Mouse (Mus musculus) heart, postnatal 0 days (tissue): ENCODE measurements around the gene Ofcc1. TPM values are rescaled to one million over a fixed set of nuclear protein-coding genes. Genes with fewer than 3 reads are reported as not detected.

Experiments used
- ATAC-seq: fragments of 200-750 bp; cut with Nextera tagmentation; 2 replicates; pipeline ENCODE4 v1.8.0; 2017; ENCODE audit warnings: low read depth, moderate number of reproducible peaks, moderate library complexity; ENCODE audit not compliant: insufficient read depth
- DNase-seq: peaks from one replicate; pipeline ENCODE4 v3.0.0-alpha.2; 2016; ENCODE audit warnings: low spot score
- H3K27ac ChIP-seq: fragments of 300-500 bp; sonication (generic); 2 replicates; pipeline ENCODE4 v1.5.1; 2014; ENCODE audit warnings: low read depth, mild to moderate bottlenecking
- H3K27me3 ChIP-seq: fragments of 300-500 bp; sonication (generic); 2 replicates; pipeline ENCODE4 v1.6.1; 2014; ENCODE audit warnings: low read length, mixed read lengths; ENCODE audit not compliant: control insufficient read depth, insufficient read depth
- H3K36me3 ChIP-seq: fragments of 300-500 bp; sonication (generic); replicated peaks from 2 replicates; pipeline ENCODE4 v1.6.1; 2014; ENCODE audit warnings: low read length, mixed read lengths; ENCODE audit not compliant: control insufficient read depth, insufficient read depth
- H3K4me1 ChIP-seq: fragments of 300-500 bp; sonication (generic); 2 replicates; pipeline ENCODE4 v1.6.1; 2014; ENCODE audit warnings: antibody characterized with exemption; ENCODE audit not compliant: control insufficient read depth, insufficient read depth
- H3K4me2 ChIP-seq: fragments of 300-500 bp; sonication (generic); 2 replicates; pipeline ENCODE4 v1.6.1; 2014; ENCODE audit warnings: low read depth, mild to moderate bottlenecking, low read length, moderate library complexity
- H3K4me3 ChIP-seq: fragments of 300-500 bp; sonication (generic); 2 replicates; pipeline ENCODE4 v1.5.1; 2014; ENCODE audit warnings: low read depth, low read length
- H3K9ac ChIP-seq: fragments of 300-500 bp; sonication (generic); replicated peaks from 2 replicates; pipeline ENCODE4 v1.6.1; 2014; ENCODE audit warnings: low read depth, low read length, mixed read lengths
- H3K9me3 ChIP-seq: fragments of 300-500 bp; sonication (generic); replicated peaks from 2 replicates; pipeline ENCODE4 v1.6.1; 2016; ENCODE audit warnings: low read length; ENCODE audit not compliant: control insufficient read depth
- CTCF ChIP-seq: IDR thresholded peaks from 2 replicates; pipeline ENCODE4 v1.5.1; 2016; ENCODE audit warnings: antibody characterized with exemption, control low read depth, low read depth
- EP300 ChIP-seq: IDR thresholded peaks from 2 replicates; pipeline ENCODE4 v1.6.1; 2016; ENCODE audit warnings: antibody characterized with exemption, low read depth
- WGBS: fragments of 180-500 bp; shearing (Covaris S2); extraction: QIAGEN DNeasy Blood & Tissue Kit; methylation state at CpG from one replicate; pipeline ENCODE4 v1.1.7; 2014; 5-methylcytosine and 5-hydroxymethylcytosine counted together
- polyA plus RNA-seq: library from polyadenylated mRNA; unstranded; fragments of >200 nt; fragmentation: Nextera tagmentation; extraction: Ambion mirVana; gene quantifications from 2 replicates; pipeline ENCODE4 v1.2.1, GENCODE M21; 2015
- total RNA-seq: library from RNA; depleted of rRNA; stranded (reverse); fragments of >200 nt; gene quantifications from 2 replicates; pipeline ENCODE4 v1.2.3, GENCODE M21; 2014; ENCODE audit warnings: low replicate concordance

Ofcc1 gene
- total and polyA plus RNA-seq, 2 experiments from 2014 or later, result not detected

DNA sequence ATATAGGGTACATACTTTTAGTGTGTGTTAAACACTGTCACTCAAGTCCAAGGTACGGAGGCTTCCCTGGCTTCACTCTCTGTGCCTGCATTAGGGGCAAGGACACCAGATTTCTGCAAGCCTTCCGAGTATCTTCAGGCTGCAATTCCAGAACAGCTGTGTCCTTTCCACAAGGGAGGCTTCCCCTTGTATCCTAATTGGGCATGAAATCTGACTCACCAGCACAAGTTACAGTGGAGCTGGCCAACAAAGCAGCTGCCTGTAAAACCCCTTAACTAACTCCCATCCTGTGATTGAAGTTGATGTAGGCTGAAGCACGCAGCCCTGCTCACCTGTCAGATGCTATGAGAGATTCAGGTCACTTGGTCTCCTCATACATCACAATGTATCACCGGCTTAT is 3.6 kb upstream of the Ofcc1 start:
- DNase-seq (no peak), ATAC-seq (no peak)
- Histone ChIP-seq H3K36me3 (no peaks in the 10 kb centered on the region), H3K27ac (no peak overlapping the region), H3K4me3 (no peak overlapping the region), H3K27me3 (no peaks in the 10 kb centered on the region), H3K4me1 (peaks cover 7% of the 10 kb centered on the region; the same call in 1 of the 2 replicates), H3K9me3 (no peaks in the 10 kb centered on the region), H3K4me2 (no peak overlapping the region), H3K9ac (no peak overlapping the region)
- WGBS, result 67% methylated on average over 4 of the region's 4 CpGs
- TF ChIP-seq CTCF, result no peak
- TF ChIP-seq EP300, result no peak

DNA sequence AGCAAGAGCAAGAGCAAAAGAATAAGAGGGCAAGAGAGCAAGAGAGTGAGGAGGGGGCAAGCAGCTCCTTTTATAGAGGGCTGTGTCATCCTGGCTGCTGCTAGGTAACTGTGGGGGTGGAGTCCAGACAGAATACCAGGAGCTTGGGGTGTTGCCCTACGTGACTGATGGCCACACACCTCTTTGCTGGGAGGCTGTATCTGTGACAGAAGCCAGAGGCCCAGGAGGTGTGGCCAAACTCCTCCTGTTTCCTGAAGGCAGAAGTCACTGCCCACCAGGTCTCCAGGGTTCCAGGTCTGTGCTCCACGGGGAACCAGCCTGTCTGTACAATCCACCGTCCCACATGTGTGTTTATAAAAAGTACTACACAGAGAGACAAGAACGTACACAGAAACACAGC is 558 bp downstream of the Ofcc1 start:
- Histone ChIP-seq H3K9me3 (no peaks in the 10 kb centered on the region), H3K4me3 (no peak overlapping the region), H3K36me3 (no peaks in the 10 kb centered on the region), H3K4me1 (peaks cover 7% of the 10 kb centered on the region; the same call in 1 of the 2 replicates), H3K27me3 (no peaks in the 10 kb centered on the region), H3K27ac (no peak overlapping the region), H3K9ac (no peak overlapping the region), H3K4me2 (no peak overlapping the region)
- TF ChIP-seq EP300 (no peak), CTCF (no peak)
- WGBS, result 22% methylated on average over 4 of the region's 4 CpGs
- ATAC-seq (no peak), DNase-seq (no peak)

DNA sequence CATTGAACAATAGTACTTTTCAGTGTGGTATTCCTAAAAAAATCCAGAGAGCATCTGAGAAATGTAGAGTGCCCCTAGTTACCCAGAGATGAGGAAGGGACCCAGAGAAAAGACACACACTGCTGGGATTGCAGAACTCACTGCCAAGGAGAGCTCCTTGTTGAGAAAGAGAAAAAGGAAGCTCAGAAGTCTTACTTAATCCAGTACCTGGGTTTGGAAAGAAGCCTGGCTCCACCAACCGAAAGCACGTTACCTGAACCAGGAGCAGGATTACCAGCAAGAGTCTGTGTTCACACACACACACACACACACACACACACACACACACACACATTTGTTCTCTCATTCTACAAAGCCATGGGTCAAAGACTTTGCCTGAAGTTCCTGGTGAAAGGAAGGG is 14.2 kb downstream of the Ofcc1 start:
- H3K9me3 ChIP-seq, result no peaks in the 10 kb centered on the region
- no peaks in the 10 kb centered on the region for H3K27me3 ChIP-seq
- TF ChIP-seq CTCF, result no peak
- no peak for TF ChIP-seq EP300
- H3K4me2 ChIP-seq, result no peak overlapping the region
- H3K4me3 ChIP-seq, result no peak overlapping the region
- ATAC-seq, result no peak
- no peaks in the 10 kb centered on the region for H3K36me3 ChIP-seq
- no peaks in the 10 kb centered on the region for H3K4me1 ChIP-seq
- no peak overlapping the region for H3K27ac ChIP-seq
- WGBS, result 86% methylated on average over 2 of the region's 2 CpGs
- H3K9ac ChIP-seq, result no peak overlapping the region
- no peak for DNase-seq

DNA sequence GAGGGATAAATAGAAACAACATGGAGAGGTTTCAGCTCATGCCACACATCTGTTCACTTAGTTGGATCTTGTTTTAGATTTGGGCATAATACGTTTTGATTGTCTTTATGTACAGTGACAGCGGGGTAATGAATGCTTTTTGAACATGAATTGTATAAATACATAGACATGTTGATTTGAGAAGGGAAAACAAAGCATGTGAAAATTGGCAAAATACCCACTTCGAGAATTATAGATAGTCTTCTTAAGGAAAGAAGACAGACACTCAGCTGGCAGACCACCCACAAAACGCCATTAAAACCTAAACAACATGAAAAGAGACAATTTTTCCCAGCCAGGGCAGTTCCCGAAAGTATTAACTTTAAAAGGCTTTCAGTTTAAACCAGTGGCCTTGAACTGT is 37.9 kb downstream of the Ofcc1 start:
- no peak overlapping the region for H3K27ac ChIP-seq
- no peaks in the 10 kb centered on the region for H3K36me3 ChIP-seq
- no peaks in the 10 kb centered on the region for H3K27me3 ChIP-seq
- no peaks in the 10 kb centered on the region for H3K4me1 ChIP-seq
- 73% methylated on average over 5 of the region's 5 CpGs for WGBS
- H3K9me3 ChIP-seq, result no peaks in the 10 kb centered on the region
- no peak overlapping the region for H3K4me3 ChIP-seq
- TF ChIP-seq CTCF (no peak), EP300 (no peak)
- no peak overlapping the region for H3K9ac ChIP-seq
- no peak for DNase-seq
- H3K4me2 ChIP-seq, result no peak overlapping the region
- no peak for ATAC-seq

DNA sequence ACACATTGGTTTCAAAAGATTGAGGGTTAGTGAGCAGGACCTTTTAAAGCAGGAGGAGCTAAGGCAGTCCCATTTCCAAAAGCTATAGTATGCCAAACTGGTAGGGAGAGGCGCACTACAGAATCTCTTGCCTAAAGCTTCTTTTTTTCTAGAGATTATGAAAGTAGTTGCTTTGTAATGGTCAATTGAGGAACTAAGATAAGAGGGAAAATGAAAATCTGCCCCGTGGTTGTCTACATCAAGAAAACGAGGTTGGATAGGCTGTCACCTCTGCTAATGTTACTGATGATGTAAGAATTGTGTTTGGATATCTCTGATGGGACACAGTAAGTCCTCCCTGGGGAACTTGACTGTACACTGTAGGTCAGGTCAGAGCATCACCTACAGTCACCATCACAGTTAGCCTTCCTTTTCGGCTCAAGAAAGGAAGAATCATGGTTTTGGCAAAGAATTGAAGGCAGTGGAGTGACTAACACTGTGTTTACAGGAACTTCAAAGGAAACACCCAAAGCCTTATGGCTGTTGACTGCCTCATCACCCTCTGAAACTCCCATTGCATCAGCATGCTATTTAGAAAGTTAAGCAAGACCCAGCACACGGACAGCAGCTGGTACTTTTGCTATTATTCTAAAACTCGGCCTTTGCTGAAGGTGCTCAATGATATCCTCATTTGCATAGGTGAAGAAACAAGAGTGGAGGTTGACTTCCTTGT is 40.3 kb downstream of the Ofcc1 start:
- H3K27me3 ChIP-seq, result no peaks in the 10 kb centered on the region
- no peaks in the 10 kb centered on the region for H3K36me3 ChIP-seq
- 68% methylated on average over 6 of the region's 6 CpGs for WGBS
- H3K9me3 ChIP-seq, result no peaks in the 10 kb centered on the region
- TF ChIP-seq CTCF (no peak), EP300 (no peak)
- H3K9ac ChIP-seq, result no peak overlapping the region
- no peaks in the 10 kb centered on the region for H3K4me1 ChIP-seq
- DNase-seq, result no peak
- no peak for ATAC-seq
- no peak overlapping the region for H3K4me2 ChIP-seq
- no peak overlapping the region for H3K27ac ChIP-seq
- H3K4me3 ChIP-seq, result no peak overlapping the region

DNA sequence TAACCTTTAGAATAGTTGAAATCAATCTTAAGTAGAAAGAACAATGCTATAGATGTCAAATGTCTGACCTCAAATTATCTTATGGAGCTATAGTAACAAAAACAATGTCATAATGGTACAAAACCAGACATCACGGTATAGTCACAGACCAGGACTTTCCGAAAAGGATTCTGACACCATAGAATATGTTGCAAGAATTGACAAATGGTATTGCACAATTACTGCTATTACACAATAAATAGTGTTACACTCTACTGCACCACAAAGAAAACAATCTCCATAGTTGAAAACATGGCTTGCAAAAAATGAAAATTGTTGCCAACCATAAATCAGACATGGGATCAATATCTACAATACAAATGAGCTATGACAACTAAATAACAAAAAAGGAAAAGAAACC is 43.5 kb downstream of the Ofcc1 start:
- 91% methylated on average over 2 of the region's 2 CpGs for WGBS
- H3K9me3 ChIP-seq, result no peaks in the 10 kb centered on the region
- H3K4me3 ChIP-seq, result no peak overlapping the region
- no peaks in the 10 kb centered on the region for H3K36me3 ChIP-seq
- ATAC-seq (no peak), DNase-seq (no peak)
- no peak overlapping the region for H3K27ac ChIP-seq
- H3K4me1 ChIP-seq, result no peaks in the 10 kb centered on the region
- H3K9ac ChIP-seq, result no peak overlapping the region
- TF ChIP-seq EP300 (no peak), CTCF (no peak)
- no peak overlapping the region for H3K4me2 ChIP-seq
- no peaks in the 10 kb centered on the region for H3K27me3 ChIP-seq
